Mouse (Mus musculus) brain, embryonic 18.5 days (tissue): Measurements from ENCODE around the gene Zbtb7a.

Experiments used
- DNase-seq: peaks from one replicate; pipeline ENCODE4 v3.0.0-alpha.2; 2012; ENCODE audit warnings: low read depth, low spot score

Zbtb7a gene

GRCm38 (mm10) chr10:81138821-81139528 lies 4.0 kb downstream of the Zbtb7a start:
- DNase-seq: no peak

- DNase-seq: no peak
Observed at GRCm38 (mm10) chr10:81139529-81139846, 4.5 kb downstream of the Zbtb7a start.

- no peak for DNase-seq
Observed at GRCm38 (mm10) chr10:81140005-81140404, 5.0 kb downstream of the Zbtb7a start.

- DNase-seq: no peak
Observed at GRCm38 (mm10) chr10:81140717-81141454, 5.9 kb downstream of the Zbtb7a start.

- no peak for DNase-seq
Observed at GRCm38 (mm10) chr10:81141455-81142210, 6.6 kb downstream of the Zbtb7a start.

- DNase-seq: no peak
Observed at GRCm38 (mm10) chr10:81142551-81142981, 7.5 kb downstream of the Zbtb7a start.

GRCm38 (mm10) chr10:81143157-81143633 lies 8.2 kb downstream of the Zbtb7a start:
- DNase-seq: no peak

- DNase-seq: no peak
Observed at GRCm38 (mm10) chr10:81143845-81144437, 8.9 kb downstream of the Zbtb7a start.

- no peak for DNase-seq
Observed at GRCm38 (mm10) chr10:81144667-81145066, 9.6 kb downstream of the Zbtb7a start.

GRCm38 (mm10) chr10:81145307-81145706 lies 10.3 kb downstream of the Zbtb7a start:
- DNase-seq: no peak

GRCm38 (mm10) chr10:81145778-81146177 lies 10.8 kb downstream of the Zbtb7a start:
- no peak for DNase-seq

GRCm38 (mm10) chr10:81146296-81146695 lies 11.3 kb downstream of the Zbtb7a start:
- no peak for DNase-seq

- no peak for DNase-seq
Observed at GRCm38 (mm10) chr10:81151261-81151660, 16.2 kb downstream of the Zbtb7a start.

GRCm38 (mm10) chr10:81152609-81153008 lies 17.6 kb downstream of the Zbtb7a start:
- no peak for DNase-seq

GRCm38 (mm10) chr10:81154313-81154712 lies 19.3 kb downstream of the Zbtb7a start:
- DNase-seq: no peak

- DNase-seq: no peak
Observed at GRCm38 (mm10) chr10:81154736-81155135, 19.7 kb downstream of the Zbtb7a start.

- DNase-seq: no peak
Observed at GRCm38 (mm10) chr10:81161602-81162317, 26.7 kb downstream of the Zbtb7a start.

- DNase-seq: no peak
Observed at GRCm38 (mm10) chr10:81162318-81162652, 27.3 kb downstream of the Zbtb7a start.

- no peak for DNase-seq
Observed at GRCm38 (mm10) chr10:81165118-81165517, 30.1 kb downstream of the Zbtb7a start.

GRCm38 (mm10) chr10:81167200-81168086 lies 32.4 kb downstream of the Zbtb7a start, which contains the start of gene Pias4:
TSS of gene Pias4 (minus strand) at chr10:81167923.
- DNase-seq: peak; percentile 99
